Mouse (Mus musculus) lung, embryonic 16.5 days (tissue): Measurements from ENCODE around the gene Nlgn1. TPM values are rescaled to one million over a fixed set of nuclear protein-coding genes. Genes with fewer than 3 reads are reported as not detected.

ENCODE experiments used
- ATAC-seq: fragments of 200-750 bp; cut with Nextera tagmentation; 2 replicates; pipeline ENCODE4 v1.8.0; 2017; ENCODE audit warnings: low read depth, mild to moderate bottlenecking, moderate library complexity
- H3K27ac ChIP-seq: fragments of 300-500 bp; sonication (generic); 2 replicates; pipeline ENCODE4 v1.5.1; 2014; ENCODE audit warnings: mild to moderate bottlenecking, control low read depth, low read length
- H3K27me3 ChIP-seq: fragments of 300-500 bp; sonication (generic); 2 replicates; pipeline ENCODE4 v1.6.1; 2014; ENCODE audit warnings: low read depth, low read length, mixed read lengths; ENCODE audit not compliant: control insufficient read depth, insufficient read depth
- H3K36me3 ChIP-seq: fragments of 300-500 bp; sonication (generic); 2 replicates; pipeline ENCODE4 v1.6.1; 2014; ENCODE audit warnings: low read length; ENCODE audit not compliant: control insufficient read depth, insufficient read depth
- H3K4me1 ChIP-seq: fragments of 300-500 bp; sonication (generic); replicated peaks from 2 replicates; pipeline ENCODE4 v1.6.1; 2014; ENCODE audit warnings: low read length, mixed read lengths; ENCODE audit not compliant: control insufficient read depth, insufficient read depth
- H3K4me2 ChIP-seq: fragments of 300-500 bp; sonication (generic); 2 replicates; pipeline ENCODE4 v1.6.1; 2014; ENCODE audit warnings: low read depth, low read length, control low read depth
- H3K4me3 ChIP-seq: fragments of 300-500 bp; sonication (generic); 2 replicates; pipeline ENCODE4 v1.5.1; 2014; ENCODE audit warnings: mild to moderate bottlenecking, low read length, control low read depth
- H3K9ac ChIP-seq: fragments of 300-500 bp; sonication (generic); 2 replicates; pipeline ENCODE4 v1.6.1; 2014; ENCODE audit warnings: low read length, control low read depth
- H3K9me3 ChIP-seq: fragments of 300-500 bp; sonication (generic); 2 replicates; pipeline ENCODE4 v1.6.1; 2016; ENCODE audit warnings: low read length; ENCODE audit not compliant: control insufficient read depth
- WGBS: fragments of 180-500 bp; shearing (Covaris S2); extraction: QIAGEN DNeasy Blood & Tissue Kit; methylation state at CpG from one replicate; pipeline ENCODE4 v1.1.7; 2014; 5-methylcytosine and 5-hydroxymethylcytosine counted together
- polyA plus RNA-seq: library from polyadenylated mRNA; unstranded; fragments of >200 nt; fragmentation: Nextera tagmentation; extraction: Ambion mirVana; gene quantifications from 2 replicates; pipeline ENCODE4 v1.2.1, GENCODE M21; 2015

Nlgn1 gene
- polyA plus RNA-seq, 1 experiment from 2014 or later, result 1.0 TPM

DNA sequence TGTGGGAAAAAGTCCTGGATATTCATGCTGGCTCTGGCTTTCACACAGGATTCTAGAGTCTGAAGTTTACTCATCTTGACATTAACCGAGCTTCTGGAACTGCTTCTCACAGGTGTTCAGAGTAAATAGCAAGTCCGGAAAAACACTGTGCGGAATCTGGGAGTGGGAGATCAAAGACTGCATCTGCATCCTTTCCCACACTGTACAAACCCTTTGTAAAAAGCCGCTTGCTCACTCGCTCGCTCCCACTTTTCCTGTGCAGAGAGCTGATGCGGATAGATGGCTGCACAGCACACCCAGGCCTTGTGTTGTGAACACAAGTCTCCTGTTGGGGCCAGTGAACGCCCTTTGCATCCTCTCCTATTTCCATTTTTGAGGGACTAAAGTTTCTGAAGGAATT is 165.5 kb downstream of the Nlgn1 start:
- no peak overlapping the region for H3K9ac ChIP-seq
- H3K9me3 ChIP-seq, result no peaks in the 10 kb centered on the region

DNA sequence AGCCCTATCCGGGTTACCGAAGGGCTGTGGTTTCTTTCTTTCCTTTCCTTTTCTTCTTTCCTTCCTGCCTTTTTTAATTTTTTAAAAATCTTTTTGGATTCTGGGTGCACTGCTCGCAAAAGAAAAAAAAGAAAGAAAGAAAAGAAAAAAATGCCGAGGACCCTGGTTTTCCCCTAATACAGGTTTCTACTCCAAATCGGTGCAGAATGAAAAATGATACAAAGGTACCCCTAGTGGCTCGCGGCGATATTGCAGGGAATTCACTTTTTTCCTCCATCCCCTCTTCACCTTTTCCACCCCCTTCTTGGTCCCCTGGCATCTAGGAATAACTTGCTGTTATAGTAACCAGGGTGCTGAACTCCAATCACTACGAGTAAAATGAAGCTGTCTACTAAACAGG is 178.5 kb downstream of the Nlgn1 start:
- no peak overlapping the region for H3K9ac ChIP-seq
- H3K4me2 ChIP-seq, result peak overlapping the region; percentile 81
- H3K9me3 ChIP-seq, result no peaks in the 10 kb centered on the region
- H3K4me1 ChIP-seq, result peaks cover 7% of the 10 kb centered on the region
- peak overlapping the region; percentile 50 for H3K4me3 ChIP-seq
- H3K27me3 ChIP-seq, result peaks cover 3% of the 10 kb centered on the region
- no peak overlapping the region for H3K27ac ChIP-seq
- no peaks in the 10 kb centered on the region for H3K36me3 ChIP-seq
- ATAC-seq, result no peak
- under 1% methylated on average over 9 of the region's 9 CpGs for WGBS

More for the DNA sequence above, 165.5 kb downstream of the Nlgn1 start:
- no peak for ATAC-seq
- Histone ChIP-seq H3K27ac (no peak overlapping the region), H3K36me3 (no peaks in the 10 kb centered on the region), H3K4me1 (no peaks in the 10 kb centered on the region), H3K27me3 (no peaks in the 10 kb centered on the region), H3K4me3 (no peak overlapping the region), H3K4me2 (no peak overlapping the region)
- WGBS, result 64% methylated on average over 8 of the region's 8 CpGs

DNA sequence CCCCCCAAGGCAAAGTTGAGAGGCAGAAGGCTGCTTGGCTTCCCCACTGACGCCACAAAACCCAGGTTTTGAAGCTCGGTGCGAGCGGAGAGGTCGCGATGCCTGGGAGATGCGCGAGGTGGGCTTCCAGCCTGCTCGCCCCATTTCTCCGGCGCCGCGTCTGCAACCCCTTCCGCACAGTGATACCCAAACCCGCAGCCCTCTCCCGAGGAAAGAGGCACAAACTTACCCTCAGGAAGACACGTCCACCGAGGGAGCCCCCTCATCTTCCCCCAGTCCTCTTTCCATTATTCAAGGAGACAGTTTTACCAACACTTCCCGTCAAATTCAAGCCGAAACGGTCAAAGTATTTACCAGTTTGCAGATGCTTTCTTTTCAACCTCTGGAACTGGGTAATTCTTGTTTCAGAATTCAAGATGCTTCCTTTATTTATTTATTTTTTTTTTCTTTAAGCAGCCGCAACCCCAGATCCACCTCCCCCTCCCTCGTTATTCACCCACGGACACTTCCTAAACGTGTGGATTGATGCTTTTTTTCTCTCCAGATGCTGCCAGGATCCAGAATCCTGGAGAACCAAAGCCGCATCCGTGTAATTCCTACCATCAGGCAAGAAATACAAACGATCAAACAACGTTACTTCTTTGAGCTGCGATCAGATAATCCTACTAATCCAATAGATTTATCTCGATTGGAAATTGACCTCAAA is 179.1 kb downstream of the Nlgn1 start:
- no peak overlapping the region for H3K27ac ChIP-seq
- peaks cover 3% of the 10 kb centered on the region for H3K27me3 ChIP-seq
- peak overlapping the region; percentile 81 for H3K4me2 ChIP-seq
- peak overlapping the region; percentile 50 for H3K4me3 ChIP-seq
- ATAC-seq, result no peak
- peaks cover 7% of the 10 kb centered on the region for H3K4me1 ChIP-seq
- under 1% methylated on average over 31 of the region's 31 CpGs for WGBS
- H3K9ac ChIP-seq, result peak overlapping the region; percentile 46
- H3K36me3 ChIP-seq, result no peaks in the 10 kb centered on the region
- no peaks in the 10 kb centered on the region for H3K9me3 ChIP-seq

DNA sequence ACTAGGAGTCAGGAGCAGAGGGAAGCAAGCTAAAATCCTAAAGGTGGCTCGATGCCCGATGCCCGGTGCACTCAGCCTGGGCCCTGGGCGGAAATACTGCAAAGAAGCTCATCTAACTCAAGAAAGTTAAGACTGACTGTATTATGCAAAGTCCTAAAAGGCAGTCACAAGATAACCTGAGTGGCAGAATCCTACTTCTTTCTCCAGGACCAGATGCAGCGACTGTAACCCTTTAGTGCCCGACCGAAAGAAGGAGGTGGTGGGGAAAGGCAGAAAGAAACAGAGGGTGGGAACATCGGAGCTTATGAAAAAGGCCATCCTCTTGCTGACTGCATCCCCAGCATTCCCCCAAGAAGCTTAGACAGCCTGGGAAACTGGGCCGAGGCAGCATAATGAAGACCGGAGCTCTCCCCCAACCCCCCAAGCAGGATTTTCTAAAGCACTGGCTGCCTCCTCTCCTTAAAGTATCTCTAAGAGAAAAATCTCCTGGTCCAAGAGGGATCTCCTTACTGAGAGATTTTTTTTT is 179.7 kb downstream of the Nlgn1 start:
- Histone ChIP-seq H3K9ac (peak overlapping the region; percentile 46), H3K4me3 (peak overlapping the region; percentile 50), H3K4me2 (peak overlapping the region; percentile 81), H3K27ac (no peak overlapping the region), H3K4me1 (peaks cover 7% of the 10 kb centered on the region), H3K9me3 (no peaks in the 10 kb centered on the region), H3K36me3 (no peaks in the 10 kb centered on the region), H3K27me3 (peaks cover 3% of the 10 kb centered on the region)
- WGBS, result 4% methylated on average over 10 of the region's 10 CpGs
- no peak for ATAC-seq

DNA sequence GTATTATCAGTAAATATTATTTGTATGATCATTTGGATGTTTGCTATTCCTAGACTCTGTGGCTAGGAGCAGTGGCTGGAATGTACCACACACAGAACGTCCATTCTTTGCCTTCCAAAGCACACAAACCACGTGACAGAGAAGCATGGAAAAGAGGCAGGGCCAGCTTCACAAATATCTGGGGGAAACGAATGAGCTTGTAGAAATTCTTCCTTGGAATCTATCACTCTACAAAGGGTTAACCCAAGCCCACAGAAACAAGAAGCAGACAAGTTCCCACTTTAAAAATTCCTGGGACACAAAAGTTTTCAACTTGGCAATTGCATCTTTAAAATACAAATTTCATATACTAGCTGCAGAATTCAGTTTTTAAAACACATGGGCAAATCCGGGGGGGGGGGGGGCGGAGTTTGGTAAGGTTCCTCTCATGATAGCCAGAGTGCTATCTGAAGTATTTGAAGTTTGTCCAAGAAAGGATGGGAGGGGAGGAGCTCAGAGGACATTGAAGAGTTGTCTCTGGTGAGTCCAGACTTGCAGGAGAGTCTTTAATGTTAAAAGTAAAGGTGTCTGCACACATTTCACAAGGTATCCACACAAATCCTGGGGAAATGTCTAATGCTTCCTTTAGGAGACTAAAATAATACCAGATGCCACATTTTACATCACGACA is 180.8 kb downstream of the Nlgn1 start:
- Histone ChIP-seq H3K9me3 (no peaks in the 10 kb centered on the region), H3K36me3 (no peaks in the 10 kb centered on the region), H3K4me1 (peaks cover 7% of the 10 kb centered on the region), H3K27me3 (peaks cover 3% of the 10 kb centered on the region), H3K27ac (no peak overlapping the region), H3K4me2 (no peak overlapping the region), H3K9ac (no peak overlapping the region), H3K4me3 (no peak overlapping the region)
- WGBS, result 18% methylated on average over 6 of the region's 6 CpGs
- ATAC-seq, result no peak

DNA sequence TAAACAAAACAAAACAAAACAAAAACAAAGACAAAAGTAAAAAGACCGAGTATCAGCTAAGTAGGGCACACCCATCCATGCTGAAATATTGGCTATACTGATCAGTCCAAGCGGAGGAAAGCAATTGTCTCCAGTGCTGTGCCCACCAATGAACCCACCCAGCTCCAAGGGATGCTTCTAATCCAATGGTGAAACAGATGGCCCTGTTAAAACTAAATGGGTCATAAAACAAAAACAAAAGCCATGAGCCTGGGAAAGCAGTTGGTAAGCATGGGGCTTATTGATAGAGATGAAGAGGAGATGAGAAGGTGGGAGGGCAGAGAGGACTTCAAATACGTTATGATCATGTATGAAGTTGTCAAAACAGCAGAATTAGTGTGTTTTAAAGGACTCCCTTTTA is 186.1 kb downstream of the Nlgn1 start:
- no peak overlapping the region for H3K4me3 ChIP-seq
- no peaks in the 10 kb centered on the region for H3K27me3 ChIP-seq
- H3K9me3 ChIP-seq, result no peaks in the 10 kb centered on the region
- WGBS, result 70% methylated on average over 3 of the region's 3 CpGs
- no peak overlapping the region for H3K9ac ChIP-seq
- no peak overlapping the region for H3K4me2 ChIP-seq
- H3K36me3 ChIP-seq, result no peaks in the 10 kb centered on the region
- H3K4me1 ChIP-seq, result no peaks in the 10 kb centered on the region
- no peak for ATAC-seq
- H3K27ac ChIP-seq, result no peak overlapping the region

DNA sequence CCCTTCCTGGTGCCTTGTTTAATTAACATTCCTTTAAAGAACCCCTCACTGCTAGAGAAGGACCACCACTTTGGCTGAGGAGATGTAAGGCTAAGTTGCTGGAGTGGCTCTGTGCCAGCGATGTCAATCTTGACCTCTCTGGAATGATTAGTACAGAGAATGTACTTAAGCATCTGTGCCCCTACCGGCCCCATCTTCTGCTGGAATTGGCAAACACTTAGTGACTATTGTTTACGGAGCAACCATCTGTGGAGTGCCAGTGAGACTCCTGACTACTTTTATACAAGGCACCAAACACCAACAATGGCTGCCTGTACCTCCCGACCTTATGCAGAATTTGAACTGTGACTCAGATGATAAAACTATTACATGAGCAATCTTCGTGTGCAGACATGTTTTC is 186.8 kb downstream of the Nlgn1 start:
- 51% methylated on average over 5 of the region's 5 CpGs for WGBS
- ATAC-seq, result no peak
- H3K9ac ChIP-seq, result no peak overlapping the region
- H3K9me3 ChIP-seq, result no peaks in the 10 kb centered on the region
- no peak overlapping the region for H3K4me2 ChIP-seq
- no peaks in the 10 kb centered on the region for H3K27me3 ChIP-seq
- no peak overlapping the region for H3K27ac ChIP-seq
- no peaks in the 10 kb centered on the region for H3K36me3 ChIP-seq
- no peak overlapping the region for H3K4me3 ChIP-seq
- H3K4me1 ChIP-seq, result no peaks in the 10 kb centered on the region

DNA sequence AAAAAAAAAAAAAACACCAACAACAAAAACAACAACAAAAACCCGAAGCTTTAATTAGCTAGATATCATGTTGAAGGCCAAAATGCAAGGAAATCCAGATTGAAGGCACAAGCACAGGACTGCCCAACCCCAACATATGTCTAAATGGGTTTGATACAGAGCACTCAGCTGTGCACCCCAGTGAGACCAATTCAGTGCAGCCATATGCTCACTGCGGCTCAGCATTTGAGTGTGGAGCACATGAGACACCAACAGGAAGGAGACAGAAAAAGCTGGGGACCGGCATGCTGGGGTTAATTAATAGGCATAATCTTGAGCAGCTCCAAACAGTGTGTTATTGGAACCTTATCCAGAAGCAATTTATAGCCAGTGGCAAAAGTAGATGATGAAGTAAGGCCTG is 190.7 kb downstream of the Nlgn1 start:
- WGBS, result 74% methylated on average over 3 of the region's 3 CpGs
- Histone ChIP-seq H3K4me3 (no peak overlapping the region), H3K4me2 (no peak overlapping the region), H3K27ac (no peak overlapping the region), H3K4me1 (no peaks in the 10 kb centered on the region), H3K27me3 (no peaks in the 10 kb centered on the region), H3K9ac (no peak overlapping the region), H3K36me3 (no peaks in the 10 kb centered on the region), H3K9me3 (no peaks in the 10 kb centered on the region)
- no peak for ATAC-seq

DNA sequence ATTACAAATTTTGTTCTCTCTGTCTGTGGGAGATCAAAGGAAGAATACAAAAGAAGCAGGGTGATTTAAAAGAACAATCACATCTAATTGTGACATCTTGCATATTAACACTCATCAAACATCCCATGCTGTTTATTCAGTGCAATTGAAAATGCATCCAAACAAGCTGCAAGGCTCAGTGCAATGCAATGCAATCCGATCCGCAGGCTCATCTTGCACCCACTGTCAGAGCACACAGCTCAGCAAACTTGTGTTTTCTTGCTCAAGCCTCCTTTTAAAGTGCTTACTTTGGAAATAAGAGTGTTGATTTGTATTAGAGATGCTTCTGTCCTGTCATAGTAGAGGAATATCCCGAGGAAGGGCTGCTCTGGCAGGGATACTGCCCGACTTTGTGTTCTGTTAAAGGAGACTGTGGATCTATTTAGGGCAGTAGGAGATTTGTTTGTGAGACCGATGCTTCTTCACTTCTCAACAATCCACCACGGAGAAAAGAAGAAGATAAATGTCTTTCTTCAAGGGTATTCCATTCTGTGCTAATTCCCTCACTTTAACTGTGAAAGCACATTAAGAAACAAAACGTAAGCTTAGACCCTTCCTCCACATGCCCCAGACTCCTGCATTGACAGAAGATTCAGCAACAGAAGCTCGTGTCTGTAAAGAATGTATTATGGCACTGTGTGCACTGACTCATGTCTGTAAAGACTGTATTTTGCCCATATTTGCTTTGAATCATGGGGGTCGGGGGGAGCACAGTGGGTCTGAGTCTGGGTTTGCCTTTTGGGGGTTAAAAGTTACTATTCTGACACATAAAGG is 197.2 kb downstream of the Nlgn1 start:
- no peak for ATAC-seq
- WGBS, result 35% methylated on average over 9 of the region's 9 CpGs
- Histone ChIP-seq H3K4me2 (no peak overlapping the region), H3K4me1 (no peaks in the 10 kb centered on the region), H3K27ac (no peak overlapping the region), H3K4me3 (no peak overlapping the region), H3K27me3 (no peaks in the 10 kb centered on the region), H3K9ac (no peak overlapping the region), H3K9me3 (no peaks in the 10 kb centered on the region), H3K36me3 (no peaks in the 10 kb centered on the region)
